Mouse (Mus musculus) small intestine, adult 2 months (tissue): ENCODE measurements around the gene Chic2. TPM values are rescaled to one million over a fixed set of nuclear protein-coding genes. Genes with fewer than 3 reads are reported as not detected.

Experiments
- H3K27ac ChIP-seq: fragments of 200-500 bp; 2 replicates; pipeline ENCODE4 v1.5.1; 2012; ENCODE audit warnings: low read depth, low read length, control low read depth, inconsistent platforms; ENCODE audit not compliant: insufficient read depth
- H3K27me3 ChIP-seq: fragments of 200-500 bp; 2 replicates; pipeline ENCODE4 v1.6.1; 2012; ENCODE audit warnings: mild to moderate bottlenecking, moderate library complexity, low read length, inconsistent platforms; ENCODE audit not compliant: control insufficient read depth, insufficient read depth
- H3K36me3 ChIP-seq: fragments of 200-500 bp; 2 replicates; pipeline ENCODE4 v1.6.1; 2012; ENCODE audit warnings: mild to moderate bottlenecking, low read length, control low read depth, inconsistent platforms; ENCODE audit not compliant: control insufficient read depth, insufficient read depth
- H3K4me1 ChIP-seq: fragments of 200-500 bp; 2 replicates; pipeline ENCODE4 v1.6.1; 2012; ENCODE audit warnings: low read length, inconsistent platforms, mixed read lengths; ENCODE audit not compliant: control insufficient read depth, insufficient read depth, insufficient read length
- H3K4me3 ChIP-seq: fragments of 200-500 bp; 2 replicates; pipeline ENCODE4 v1.5.1; 2012; ENCODE audit warnings: low read depth, mild to moderate bottlenecking, control low read depth, inconsistent platforms, low read length, moderate library complexity
- CTCF ChIP-seq: fragments of 200-500 bp; IDR thresholded peaks from 2 replicates; pipeline ENCODE4 v1.5.1; 2012; ENCODE audit warnings: low read depth, mild to moderate bottlenecking, control low read depth, inconsistent platforms, low read length, moderate library complexity, mixed read lengths; ENCODE audit not compliant: insufficient replicate concordance, insufficient read length; ENCODE audit errors: extremely low read depth
- POLR2A ChIP-seq: fragments of 200-500 bp; IDR thresholded peaks from 2 replicates; pipeline ENCODE4 v1.6.1; 2012; ENCODE audit warnings: low read depth, mild to moderate bottlenecking, control low read depth, inconsistent platforms, low read length, moderate library complexity
- WGBS: fragments of 180-500 bp; shearing (Covaris S2); methylation state at CpG from one replicate; pipeline ENCODE4 v1.1.7; 2018; 5-methylcytosine and 5-hydroxymethylcytosine counted together
- polyA plus RNA-seq: library from polyadenylated mRNA; depleted of rRNA; stranded (reverse); fragments of >200 nt; gene quantifications from 2 replicates; pipeline ENCODE4 v1.2.3, GENCODE M21; 2012

The Chic2 gene
- polyA plus RNA-seq, 1 experiment = 1.8 TPM

DNA sequence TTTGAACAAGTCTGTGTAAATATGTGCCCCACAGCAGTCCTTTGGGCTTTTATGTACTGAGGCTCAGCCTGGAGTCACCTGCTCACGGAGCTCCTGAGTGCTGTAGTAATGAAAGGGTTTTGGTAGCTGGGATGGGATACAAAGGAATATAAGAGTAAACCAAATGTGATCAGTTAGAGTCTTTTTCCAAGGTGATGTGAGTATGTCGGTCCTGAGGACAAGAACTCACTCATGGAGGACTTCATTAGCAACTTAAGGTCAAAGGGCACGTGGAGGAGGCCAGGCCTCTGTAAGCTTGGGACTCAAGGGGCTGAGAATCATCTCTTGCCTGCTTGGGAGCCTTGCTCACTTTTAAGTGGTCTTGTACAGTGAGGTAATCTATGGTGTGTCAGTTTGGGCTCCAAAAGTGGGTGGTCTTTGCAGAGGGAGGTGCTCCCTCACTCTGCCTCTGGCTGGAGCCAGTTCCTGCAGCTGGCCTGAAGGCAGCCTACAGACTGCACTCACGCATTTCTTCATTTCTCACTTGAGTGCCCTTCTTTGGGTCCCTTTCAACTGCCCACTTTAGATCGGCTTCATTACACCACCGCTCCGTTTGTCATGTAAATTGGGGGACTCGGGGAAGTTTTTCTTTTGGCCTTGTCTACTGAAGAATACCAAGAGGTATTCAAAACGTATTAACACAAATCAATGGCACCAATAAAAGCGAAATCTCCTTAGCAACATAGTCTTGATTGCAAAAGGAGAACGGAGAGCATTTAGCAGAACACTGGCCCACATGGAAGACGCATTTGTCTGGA, 45.7 kb downstream of the Chic2 start:
- H3K27ac ChIP-seq = no peak overlapping the region
- H3K36me3 ChIP-seq = peaks cover 16% of the 10 kb centered on the region
- H3K27me3 ChIP-seq = no peaks in the 10 kb centered on the region
- H3K4me1 ChIP-seq = no peaks in the 10 kb centered on the region
- no peak overlapping the region for H3K4me3 ChIP-seq
- 94% methylated on average over 12 of the region's 12 CpGs for WGBS
- TF ChIP-seq CTCF = no peak
- no peak for TF ChIP-seq POLR2A

DNA sequence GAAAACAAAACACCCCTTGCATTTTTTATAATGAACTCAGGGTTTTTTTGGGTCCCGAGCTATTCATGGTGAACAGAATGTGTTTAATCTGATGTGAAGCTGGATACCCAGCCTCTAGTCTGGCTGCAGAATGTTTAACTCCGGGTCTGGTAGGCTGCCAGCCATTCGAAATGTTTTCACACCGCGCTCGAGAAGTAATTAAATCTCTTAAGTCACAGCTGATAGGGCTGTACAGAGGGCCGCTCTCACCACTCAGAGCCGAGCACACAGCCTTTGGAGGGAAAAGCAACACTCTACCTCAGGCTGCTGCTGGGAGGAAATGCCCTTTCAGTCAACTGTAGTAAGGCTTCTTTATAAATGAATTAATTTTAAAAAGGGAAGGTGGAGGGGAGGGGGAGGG, 49.6 kb downstream of the Chic2 start:
- 71% methylated on average over 8 of the region's 8 CpGs for WGBS
- no peak overlapping the region for H3K27ac ChIP-seq
- no peak for TF ChIP-seq POLR2A
- TF ChIP-seq CTCF = no peak
- H3K4me1 ChIP-seq = no peaks in the 10 kb centered on the region
- peaks cover 6% of the 10 kb centered on the region for H3K36me3 ChIP-seq
- H3K27me3 ChIP-seq = no peaks in the 10 kb centered on the region
- no peak overlapping the region for H3K4me3 ChIP-seq

DNA sequence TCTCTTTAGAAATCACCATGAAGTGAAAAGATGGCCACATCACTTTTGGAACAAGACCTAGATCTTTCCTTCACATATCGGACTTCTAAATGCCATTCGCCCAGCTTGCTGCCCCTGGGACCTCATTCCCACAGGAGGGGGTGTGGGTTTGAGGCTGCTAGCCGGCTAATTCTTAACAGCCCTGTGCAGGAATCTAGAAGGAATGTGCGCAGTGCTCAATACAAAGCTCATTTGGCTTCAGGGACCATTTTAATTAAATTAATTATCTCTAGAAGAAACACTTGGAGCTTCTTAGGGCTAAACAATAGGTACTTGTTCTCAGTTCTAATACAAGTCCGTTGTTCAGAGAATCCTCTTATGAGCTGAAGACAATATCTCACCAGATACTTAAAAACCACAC, 60.5 kb downstream of the Chic2 start:
- H3K4me3 ChIP-seq = no peak overlapping the region
- H3K36me3 ChIP-seq = no peaks in the 10 kb centered on the region
- 77% methylated on average over 5 of the region's 5 CpGs for WGBS
- H3K27me3 ChIP-seq = no peaks in the 10 kb centered on the region
- H3K27ac ChIP-seq = no peak overlapping the region
- no peaks in the 10 kb centered on the region for H3K4me1 ChIP-seq
- TF ChIP-seq POLR2A = no peak
- TF ChIP-seq CTCF = no peak

DNA sequence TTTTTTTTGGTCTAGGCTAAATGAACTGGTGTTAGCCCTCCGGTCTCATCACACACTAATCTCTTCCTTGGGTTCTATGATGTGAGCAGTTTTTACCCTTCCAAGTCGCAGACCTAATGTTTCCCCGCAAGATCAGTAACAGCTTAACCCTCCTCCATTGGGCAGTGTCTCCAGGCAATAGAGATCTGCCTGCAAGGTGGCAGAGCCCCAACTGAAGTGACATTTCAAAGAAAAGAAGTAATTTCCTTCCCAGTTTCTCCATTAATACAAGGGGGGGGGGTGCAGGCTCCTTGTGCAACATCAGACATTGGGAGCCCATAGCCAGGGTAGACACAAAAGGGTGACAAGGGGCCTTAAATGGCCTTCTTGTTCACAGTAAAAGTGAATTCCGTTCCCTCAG, 64.0 kb downstream of the Chic2 start:
- H3K36me3 ChIP-seq = no peaks in the 10 kb centered on the region
- WGBS = 75% methylated on average over 4 of the region's 4 CpGs
- H3K27me3 ChIP-seq = no peaks in the 10 kb centered on the region
- H3K4me3 ChIP-seq = no peak overlapping the region
- H3K27ac ChIP-seq = no peak overlapping the region
- H3K4me1 ChIP-seq = no peaks in the 10 kb centered on the region
- TF ChIP-seq CTCF = no peak
- no peak for TF ChIP-seq POLR2A

DNA sequence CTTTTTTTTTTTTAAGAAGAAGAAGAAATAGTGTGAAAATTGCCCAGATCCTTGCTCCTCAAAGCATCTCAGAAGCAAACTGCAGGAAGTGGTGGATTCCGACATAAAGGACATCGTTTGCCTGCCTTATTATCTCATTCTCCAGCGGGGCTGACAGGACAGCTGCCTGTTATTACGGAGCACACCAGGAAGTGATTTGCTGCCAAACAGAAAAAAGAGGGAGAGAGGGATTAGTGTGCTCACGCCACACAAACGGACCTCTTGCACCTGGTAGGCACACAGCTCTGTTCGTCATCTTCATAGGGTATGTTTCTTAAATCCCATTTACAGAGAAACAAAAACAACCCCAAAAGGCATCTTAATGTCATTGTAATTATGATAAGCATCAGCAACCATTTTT, 64.4 kb downstream of the Chic2 start:
- Histone ChIP-seq H3K36me3 (no peaks in the 10 kb centered on the region), H3K27me3 (no peaks in the 10 kb centered on the region), H3K4me1 (peaks cover under 1% of the 10 kb centered on the region; the same call in 1 of the 2 replicates), H3K4me3 (no peak overlapping the region), H3K27ac (no peak overlapping the region)
- WGBS = 5% methylated on average over 7 of the region's 7 CpGs
- TF ChIP-seq CTCF = no peak
- TF ChIP-seq POLR2A = no peak

DNA sequence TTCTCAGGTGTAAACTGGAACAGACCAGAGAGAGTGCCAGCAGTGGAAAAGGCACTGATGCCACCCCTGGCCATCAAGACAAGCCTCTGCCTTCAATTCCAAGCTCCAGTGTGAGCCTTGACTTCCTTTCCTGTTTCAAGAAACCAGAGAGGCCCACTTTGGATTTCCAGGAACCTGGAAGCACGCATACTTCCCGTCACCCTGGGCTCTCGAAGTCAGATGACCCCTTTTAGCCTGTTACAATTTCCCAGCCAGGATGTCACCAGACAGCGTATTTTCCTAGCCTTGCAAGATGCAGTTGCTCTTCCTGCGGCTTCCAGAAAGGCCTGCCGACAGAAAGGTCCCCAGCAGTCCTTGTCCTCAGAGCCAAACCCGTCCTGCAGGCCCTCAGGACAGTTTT, 65.0 kb downstream of the Chic2 start:
- H3K4me3 ChIP-seq = no peak overlapping the region
- WGBS = 73% methylated on average over 7 of the region's 7 CpGs
- H3K27me3 ChIP-seq = no peaks in the 10 kb centered on the region
- H3K27ac ChIP-seq = no peak overlapping the region
- peaks cover 2% of the 10 kb centered on the region; the same call in 1 of the 2 replicates for H3K4me1 ChIP-seq
- no peaks in the 10 kb centered on the region for H3K36me3 ChIP-seq
- no peak for TF ChIP-seq CTCF
- no peak for TF ChIP-seq POLR2A

DNA sequence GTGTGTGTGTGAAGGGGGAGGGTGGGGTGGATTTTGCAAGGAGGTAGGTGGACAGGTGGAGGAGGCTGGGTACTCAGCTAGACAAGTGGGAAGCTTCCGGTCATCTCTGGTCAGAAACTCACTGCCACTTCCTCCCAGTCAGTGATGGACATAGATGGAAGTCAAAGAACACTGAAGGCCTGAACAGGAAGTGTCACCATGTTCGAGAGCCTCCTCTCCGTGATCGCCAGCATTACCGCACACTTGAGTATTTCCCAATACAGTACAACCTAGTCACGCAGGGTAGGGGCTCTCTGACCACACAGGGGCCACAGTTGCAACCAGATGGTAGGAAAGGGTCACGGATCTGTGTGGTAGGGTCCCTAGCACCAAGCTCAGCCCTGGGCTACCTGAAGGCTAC, 69.1 kb downstream of the Chic2 start:
- no peak overlapping the region for H3K27ac ChIP-seq
- WGBS = 84% methylated on average over 7 of the region's 7 CpGs

More for the DNA sequence above, 69.1 kb downstream of the Chic2 start:
- Histone ChIP-seq H3K27me3 (no peaks in the 10 kb centered on the region), H3K4me1 (peaks cover 7% of the 10 kb centered on the region), H3K4me3 (no peak overlapping the region), H3K36me3 (no peaks in the 10 kb centered on the region)
- TF ChIP-seq CTCF (no peak), POLR2A (no peak)
